Mouse (Mus musculus) forebrain, embryonic 14.5 days (tissue): ENCODE measurements at regions not wholly inside any gene's neighbourhood (a gene's known extent, or its start where the extent isn't known, plus 50 kb on each side); places are given as distances from the start of the nearest gene placed in this dataset.

ENCODE experiments used
- ATAC-seq: fragments of 200-750 bp; cut with Nextera tagmentation; 2 replicates; pipeline ENCODE4 v1.8.0; 2017; ENCODE audit warnings: mild to moderate bottlenecking, moderate library complexity
- DNase-seq: peaks from one replicate; pipeline ENCODE4 v3.0.0-alpha.2; 2015; ENCODE audit warnings: low spot score
- H3K27ac ChIP-seq: fragments of 300-500 bp; sonication (generic); 2 replicates; pipeline ENCODE4 v1.5.1; 2014; ENCODE audit warnings: low read depth, mild to moderate bottlenecking, control low read depth, low read length, moderate library complexity
- H3K27me3 ChIP-seq: fragments of 300-500 bp; sonication (generic); replicated peaks from 2 replicates; pipeline ENCODE4 v1.6.1; 2014; ENCODE audit warnings: low read length, control low read depth, mixed read lengths; ENCODE audit not compliant: control insufficient read depth, insufficient read depth
- H3K36me3 ChIP-seq: fragments of 300-500 bp; sonication (generic); 2 replicates; pipeline ENCODE4 v1.6.1; 2014; ENCODE audit warnings: low read length, control low read depth; ENCODE audit not compliant: control insufficient read depth, insufficient read depth
- H3K4me1 ChIP-seq: fragments of 300-500 bp; sonication (generic); 2 replicates; pipeline ENCODE4 v1.6.1; 2014; ENCODE audit warnings: antibody characterized with exemption, low read length, control low read depth; ENCODE audit not compliant: control insufficient read depth, insufficient read depth
- H3K4me2 ChIP-seq: fragments of 300-500 bp; sonication (generic); 2 replicates; pipeline ENCODE4 v1.6.1; 2014; ENCODE audit warnings: mild to moderate bottlenecking, control low read depth, low read length
- H3K4me3 ChIP-seq: fragments of 300-500 bp; sonication (generic); 2 replicates; pipeline ENCODE4 v1.5.1; 2014; ENCODE audit warnings: low read depth, low read length, control low read depth
- H3K9ac ChIP-seq: fragments of 300-500 bp; sonication (generic); 2 replicates; pipeline ENCODE4 v1.6.1; 2014; ENCODE audit warnings: mild to moderate bottlenecking, low read length, control low read depth, moderate library complexity
- H3K9me3 ChIP-seq: fragments of 300-500 bp; sonication (generic); replicated peaks from 2 replicates; pipeline ENCODE4 v1.6.1; 2016; ENCODE audit warnings: low read length, control low read depth, mixed read lengths; ENCODE audit not compliant: control insufficient read depth
- WGBS: fragments of 180-500 bp; shearing (Covaris S2); extraction: QIAGEN DNeasy Blood & Tissue Kit; methylation state at CpG from one replicate; pipeline ENCODE4 v1.1.7; 2014; 5-methylcytosine and 5-hydroxymethylcytosine counted together

DNA sequence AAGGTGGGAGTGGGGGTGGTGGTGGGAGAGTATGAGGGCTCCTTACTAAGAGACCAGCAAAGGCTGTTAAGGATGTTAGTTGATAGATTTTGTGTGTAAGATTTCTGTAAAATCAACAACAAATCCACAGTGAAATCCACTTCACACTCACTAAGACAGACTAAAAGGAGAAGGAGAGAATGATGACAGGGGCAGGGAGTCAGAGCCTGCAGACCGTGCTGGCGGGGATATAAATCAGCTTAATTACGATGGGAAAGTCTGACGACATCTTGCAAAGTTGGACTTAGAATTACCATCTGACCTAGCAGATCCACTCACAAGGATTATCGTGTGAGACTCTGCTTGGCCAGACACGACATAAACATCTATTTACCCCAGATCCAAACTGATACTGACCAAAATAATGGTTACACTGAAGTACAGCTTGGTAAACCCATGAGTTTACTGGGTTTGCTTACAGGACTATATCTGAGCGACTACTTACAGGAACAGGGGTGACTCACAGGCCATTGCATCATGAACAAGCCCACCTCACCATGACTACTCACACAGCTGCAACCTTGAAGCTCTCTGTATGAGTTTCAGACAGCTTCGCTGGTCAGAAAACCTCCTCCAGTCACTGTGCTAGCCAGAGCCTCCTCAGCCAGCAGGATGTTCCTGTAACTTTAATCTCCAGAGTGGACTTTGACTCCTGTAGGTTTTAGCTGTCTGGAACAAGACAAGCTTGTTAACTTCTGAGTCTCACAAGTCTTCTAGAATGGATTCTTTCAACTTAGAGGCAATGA, 50.5 kb upstream of the Ednra start:
- DNase-seq (no peak), ATAC-seq (no peak)
- Histone ChIP-seq H3K36me3 (no peaks in the 10 kb centered on the region), H3K9me3 (no peaks in the 10 kb centered on the region), H3K27me3 (no peaks in the 10 kb centered on the region), H3K9ac (no peak overlapping the region), H3K4me1 (0 out of 2 replicates have a peak, but pooled peaks cover 3% of the 10 kb centered on the region), H3K4me3 (no peak overlapping the region), H3K4me2 (no peak overlapping the region), H3K27ac (no peak overlapping the region)
- 87% methylated on average over 8 of the region's 8 CpGs for WGBS

GRCm38 (mm10) chr8:77775526-77775925, 51.3 kb upstream of the Ednra start:
- H3K4me2 ChIP-seq = no peak overlapping the region
- no peak overlapping the region for H3K4me3 ChIP-seq
- H3K9me3 ChIP-seq = no peaks in the 10 kb centered on the region
- no peak for ATAC-seq
- no peaks in the 10 kb centered on the region for H3K27me3 ChIP-seq
- WGBS = 86% methylated on average over 3 of the region's 3 CpGs
- no peak overlapping the region for H3K27ac ChIP-seq
- H3K36me3 ChIP-seq = no peaks in the 10 kb centered on the region
- H3K4me1 ChIP-seq = 0 out of 2 replicates have a peak, but pooled peaks cover 3% of the 10 kb centered on the region
- no peak for DNase-seq
- no peak overlapping the region for H3K9ac ChIP-seq

DNA sequence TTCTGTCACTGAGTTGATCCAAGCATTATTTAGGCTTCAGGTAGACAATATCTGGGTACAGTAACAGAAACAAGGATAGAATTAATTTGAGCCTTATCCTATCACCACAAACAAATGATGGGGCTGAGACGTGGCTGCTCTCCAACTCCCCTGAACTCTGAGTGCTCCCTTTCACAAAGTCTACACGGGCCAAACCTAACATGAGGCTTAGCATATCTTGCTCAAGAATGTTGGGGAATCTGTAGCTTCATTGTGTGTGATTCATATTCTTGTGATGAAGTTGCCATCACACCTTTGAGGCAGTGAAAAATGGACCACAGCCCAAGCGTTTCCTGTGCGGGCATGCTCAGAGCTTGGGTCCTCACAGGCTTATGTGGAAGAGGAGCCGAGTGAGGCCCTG, 53.3 kb upstream of the Ednra start:
- no peak for ATAC-seq
- Histone ChIP-seq H3K36me3 (no peaks in the 10 kb centered on the region), H3K9me3 (no peaks in the 10 kb centered on the region), H3K9ac (no peak overlapping the region), H3K4me1 (no peaks in the 10 kb centered on the region), H3K27me3 (no peaks in the 10 kb centered on the region), H3K27ac (no peak overlapping the region), H3K4me3 (no peak overlapping the region), H3K4me2 (no peak overlapping the region)
- DNase-seq = no peak
- WGBS = 79% methylated on average over 5 of the region's 5 CpGs

GRCm38 (mm10) chr8:77785676-77786255, 61.5 kb upstream of the Ednra start:
- H3K27me3 ChIP-seq = no peaks in the 10 kb centered on the region
- DNase-seq (no peak), ATAC-seq (no peak)
- no peak overlapping the region for H3K4me2 ChIP-seq
- H3K4me1 ChIP-seq = no peaks in the 10 kb centered on the region
- H3K36me3 ChIP-seq = no peaks in the 10 kb centered on the region
- H3K9me3 ChIP-seq = no peaks in the 10 kb centered on the region
- H3K9ac ChIP-seq = no peak overlapping the region
- no peak overlapping the region for H3K27ac ChIP-seq
- H3K4me3 ChIP-seq = no peak overlapping the region
- 91% methylated on average over 4 of the region's 4 CpGs for WGBS

DNA sequence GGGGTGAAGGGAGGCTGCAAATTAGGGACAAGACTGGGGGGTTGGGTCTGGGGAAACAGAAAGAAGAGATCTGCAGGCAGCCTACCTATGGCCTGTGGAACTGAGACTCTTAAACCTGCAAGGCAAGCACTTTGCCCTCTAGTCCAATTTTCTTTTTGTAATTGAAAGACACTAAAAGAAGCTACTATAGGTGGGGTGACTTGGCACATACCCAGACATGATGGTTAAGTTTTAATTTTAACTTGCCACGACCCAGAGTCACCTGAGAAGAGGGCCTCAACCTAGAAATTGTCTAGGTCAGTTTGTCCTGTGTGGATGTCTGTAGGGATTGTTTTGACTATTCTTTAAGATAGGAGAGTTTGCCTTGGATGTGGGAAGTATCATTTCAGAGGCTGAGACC, 70.6 kb upstream of the Ednra start:
- Histone ChIP-seq H3K27me3 (no peaks in the 10 kb centered on the region), H3K4me2 (no peak overlapping the region), H3K27ac (no peak overlapping the region), H3K4me1 (no peaks in the 10 kb centered on the region), H3K9me3 (no peaks in the 10 kb centered on the region), H3K4me3 (no peak overlapping the region), H3K9ac (no peak overlapping the region), H3K36me3 (no peaks in the 10 kb centered on the region)
- no peak for DNase-seq
- 52% methylated on average over 1 of the region's 1 CpGs for WGBS
- no peak for ATAC-seq

GRCm38 (mm10) chr8:77803147-77803903, 79.1 kb upstream of the Ednra start:
- Histone ChIP-seq H3K9me3 (no peaks in the 10 kb centered on the region), H3K36me3 (no peaks in the 10 kb centered on the region), H3K4me2 (no peak overlapping the region), H3K4me1 (no peaks in the 10 kb centered on the region), H3K27ac (no peak overlapping the region), H3K9ac (no peak overlapping the region), H3K27me3 (no peaks in the 10 kb centered on the region), H3K4me3 (no peak overlapping the region)
- 79% methylated on average over 9 of the region's 9 CpGs for WGBS
- no peak for DNase-seq
- no peak for ATAC-seq

DNA sequence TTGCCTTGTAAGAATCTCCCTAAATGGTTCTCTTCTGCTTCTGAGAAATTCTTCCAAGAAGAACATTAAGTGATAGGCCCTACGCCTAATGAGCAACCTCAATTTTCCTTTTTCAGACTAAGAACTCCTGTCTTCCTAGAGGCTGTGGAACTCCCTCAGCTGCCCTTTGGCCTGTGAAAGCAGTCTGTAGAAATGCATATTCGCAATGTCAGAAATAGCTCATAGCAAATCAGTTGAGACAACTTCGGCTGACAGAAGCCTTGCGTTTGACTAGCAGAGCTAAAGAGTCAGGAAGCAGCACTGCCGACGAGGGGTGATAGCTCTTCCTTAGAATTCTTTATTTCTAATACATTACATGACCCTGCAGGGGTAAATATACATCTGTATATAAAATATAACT, 80.3 kb upstream of the Ednra start:
- ATAC-seq = no peak
- no peak overlapping the region for H3K4me2 ChIP-seq

DNA sequence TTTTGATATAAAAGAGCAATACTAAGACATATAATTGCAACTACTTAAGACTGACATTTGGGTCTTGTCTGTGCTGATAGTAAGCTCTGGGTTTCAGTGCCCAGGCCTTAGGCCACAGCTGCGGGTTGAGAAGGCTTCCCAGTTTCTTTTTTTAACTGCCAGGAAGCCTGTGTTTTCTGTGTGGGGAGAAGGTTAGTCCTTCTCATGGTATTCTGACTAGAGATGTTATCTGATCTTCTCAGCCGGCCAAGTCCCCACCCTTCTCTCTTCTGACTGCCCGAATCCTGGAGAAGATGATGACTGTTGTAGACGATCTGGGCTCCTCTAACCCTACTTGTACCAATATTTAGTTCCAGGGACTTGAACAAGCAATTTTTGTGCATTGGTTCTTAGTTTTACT, 80.7 kb upstream of the Ednra start:
- no peak overlapping the region for H3K4me3 ChIP-seq
- H3K27ac ChIP-seq = no peak overlapping the region
- ATAC-seq = no peak
- 91% methylated on average over 4 of the region's 4 CpGs for WGBS
- H3K4me2 ChIP-seq = no peak overlapping the region
- H3K9ac ChIP-seq = no peak overlapping the region
- no peak for DNase-seq
- H3K9me3 ChIP-seq = no peaks in the 10 kb centered on the region
- no peaks in the 10 kb centered on the region for H3K27me3 ChIP-seq
- no peaks in the 10 kb centered on the region for H3K4me1 ChIP-seq
- no peaks in the 10 kb centered on the region for H3K36me3 ChIP-seq

More for the DNA sequence above, 80.3 kb upstream of the Ednra start:
- Histone ChIP-seq H3K27ac (no peak overlapping the region), H3K36me3 (no peaks in the 10 kb centered on the region), H3K27me3 (no peaks in the 10 kb centered on the region), H3K4me3 (no peak overlapping the region), H3K9me3 (no peaks in the 10 kb centered on the region), H3K9ac (no peak overlapping the region), H3K4me1 (no peaks in the 10 kb centered on the region)
- no peak for DNase-seq
- 88% methylated on average over 6 of the region's 6 CpGs for WGBS

GRCm38 (mm10) chr8:77805657-77806056, 81.4 kb upstream of the Ednra start:
- WGBS = 84% methylated on average over 6 of the region's 6 CpGs
- ATAC-seq = no peak

More at GRCm38 (mm10) chr8:77805657-77806056, 81.4 kb upstream of the Ednra start:
- Histone ChIP-seq H3K27me3 (no peaks in the 10 kb centered on the region), H3K4me3 (no peak overlapping the region), H3K27ac (no peak overlapping the region), H3K36me3 (no peaks in the 10 kb centered on the region), H3K4me2 (no peak overlapping the region), H3K4me1 (no peaks in the 10 kb centered on the region), H3K9ac (no peak overlapping the region), H3K9me3 (no peaks in the 10 kb centered on the region)
- no peak for DNase-seq
